Mouse (Mus musculus) ES-E14 (cell line): ENCODE results near the gene Gemin7.

Experiments
- HCFC1 ChIP-seq: IDR thresholded peaks from 2 replicates; pipeline ENCODE4 v1.6.1; 2012; ENCODE audit warnings: low read length, inconsistent platforms, borderline replicate concordance; ENCODE audit not compliant: insufficient read depth
- MAFK ChIP-seq: IDR thresholded peaks from 2 replicates; pipeline ENCODE4 v1.6.1; 2014; ENCODE audit warnings: mild to moderate bottlenecking, low read depth, low read length, inconsistent platforms; ENCODE audit not compliant: insufficient read depth
- ZNF384 ChIP-seq: IDR thresholded peaks from 2 replicates; pipeline ENCODE4 v1.6.1; 2012; ENCODE audit warnings: low read depth, low read length, inconsistent platforms

- TF ChIP-seq HCFC1 (no peak), MAFK (no peak), ZNF384 (no peak)
These were observed 57.4 kb downstream of the Gemin7 start for GRCm38 (mm10) chr7:19520032-19520431.
